Mouse (Mus musculus) heart, postnatal 0 days (tissue): ENCODE data around the gene Fstl1. TPM values are rescaled to one million over a fixed set of nuclear protein-coding genes. Genes with fewer than 3 reads are reported as not detected.

Experiments
- ATAC-seq: fragments of 200-750 bp; cut with Nextera tagmentation; 2 replicates; pipeline ENCODE4 v1.8.0; 2017; ENCODE audit warnings: low read depth, moderate number of reproducible peaks, moderate library complexity; ENCODE audit not compliant: insufficient read depth
- DNase-seq: peaks from one replicate; pipeline ENCODE4 v3.0.0-alpha.2; 2016; ENCODE audit warnings: low spot score
- H3K27ac ChIP-seq: fragments of 300-500 bp; sonication (generic); 2 replicates; pipeline ENCODE4 v1.5.1; 2014; ENCODE audit warnings: low read depth, mild to moderate bottlenecking
- H3K27me3 ChIP-seq: fragments of 300-500 bp; sonication (generic); 2 replicates; pipeline ENCODE4 v1.6.1; 2014; ENCODE audit warnings: low read length, mixed read lengths; ENCODE audit not compliant: control insufficient read depth, insufficient read depth
- H3K36me3 ChIP-seq: fragments of 300-500 bp; sonication (generic); replicated peaks from 2 replicates; pipeline ENCODE4 v1.6.1; 2014; ENCODE audit warnings: low read length, mixed read lengths; ENCODE audit not compliant: control insufficient read depth, insufficient read depth
- H3K4me1 ChIP-seq: fragments of 300-500 bp; sonication (generic); 2 replicates; pipeline ENCODE4 v1.6.1; 2014; ENCODE audit warnings: antibody characterized with exemption; ENCODE audit not compliant: control insufficient read depth, insufficient read depth
- H3K4me2 ChIP-seq: fragments of 300-500 bp; sonication (generic); 2 replicates; pipeline ENCODE4 v1.6.1; 2014; ENCODE audit warnings: low read depth, mild to moderate bottlenecking, low read length, moderate library complexity
- H3K4me3 ChIP-seq: fragments of 300-500 bp; sonication (generic); 2 replicates; pipeline ENCODE4 v1.5.1; 2014; ENCODE audit warnings: low read depth, low read length
- H3K9ac ChIP-seq: fragments of 300-500 bp; sonication (generic); replicated peaks from 2 replicates; pipeline ENCODE4 v1.6.1; 2014; ENCODE audit warnings: low read depth, low read length, mixed read lengths
- H3K9me3 ChIP-seq: fragments of 300-500 bp; sonication (generic); replicated peaks from 2 replicates; pipeline ENCODE4 v1.6.1; 2016; ENCODE audit warnings: low read length; ENCODE audit not compliant: control insufficient read depth
- CTCF ChIP-seq: IDR thresholded peaks from 2 replicates; pipeline ENCODE4 v1.5.1; 2016; ENCODE audit warnings: antibody characterized with exemption, control low read depth, low read depth
- EP300 ChIP-seq: IDR thresholded peaks from 2 replicates; pipeline ENCODE4 v1.6.1; 2016; ENCODE audit warnings: antibody characterized with exemption, low read depth
- WGBS: fragments of 180-500 bp; shearing (Covaris S2); extraction: QIAGEN DNeasy Blood & Tissue Kit; methylation state at CpG from one replicate; pipeline ENCODE4 v1.1.7; 2014; 5-methylcytosine and 5-hydroxymethylcytosine counted together
- polyA plus RNA-seq: library from polyadenylated mRNA; unstranded; fragments of >200 nt; fragmentation: Nextera tagmentation; extraction: Ambion mirVana; gene quantifications from 2 replicates; pipeline ENCODE4 v1.2.1, GENCODE M21; 2015
- total RNA-seq: library from RNA; depleted of rRNA; stranded (reverse); fragments of >200 nt; gene quantifications from 2 replicates; pipeline ENCODE4 v1.2.3, GENCODE M21; 2014; ENCODE audit warnings: low replicate concordance

Gene Fstl1
- total and polyA plus RNA-seq, 2 experiments from 2014 or later = 272 to 316 TPM

GRCm38 (mm10) chr16:37788367-37789014 lies 11.8 kb downstream of the Fstl1 start:
- Histone ChIP-seq H3K4me3 (no peak overlapping the region), H3K27me3 (no peaks in the 10 kb centered on the region), H3K9ac (0 out of 2 replicates have a peak overlapping the region, but pooled peaks have one; percentile 14), H3K4me2 (peak overlapping the region; percentile 41), H3K4me1 (peaks cover 65% of the 10 kb centered on the region), H3K36me3 (peaks cover 16% of the 10 kb centered on the region; the same call in 1 of the 2 replicates), H3K9me3 (no peaks in the 10 kb centered on the region), H3K27ac (peak overlapping the region; percentile 79)
- ATAC-seq (peak; percentile 86), DNase-seq (peak; percentile 92)
- WGBS = 9% methylated on average over 12 of the region's 12 CpGs
- TF ChIP-seq CTCF (no peak), EP300 (no peak)

- Histone ChIP-seq H3K4me3 (no peak overlapping the region), H3K27ac (peak overlapping the region; percentile 79), H3K36me3 (peaks cover 21% of the 10 kb centered on the region; the same call in 1 of the 2 replicates), H3K9me3 (no peaks in the 10 kb centered on the region), H3K27me3 (no peaks in the 10 kb centered on the region), H3K4me1 (peaks cover 67% of the 10 kb centered on the region), H3K4me2 (no peak overlapping the region; the same call in 1 of the 2 replicates), H3K9ac (0 out of 2 replicates have a peak overlapping the region, but pooled peaks have one; percentile 14)
- WGBS = 26% methylated on average over 6 of the region's 6 CpGs
- TF ChIP-seq CTCF (no peak), EP300 (no peak)
- DNase-seq (no peak), ATAC-seq (0 out of 2 replicates have a peak, but pooled peaks have one; percentile 15)
Measured at GRCm38 (mm10) chr16:37789015-37789381, 12.3 kb downstream of the Fstl1 start.

- no peak for DNase-seq
- ATAC-seq = no peak
- no peak for TF ChIP-seq EP300
- TF ChIP-seq CTCF = no peak
- H3K4me3 ChIP-seq = no peak overlapping the region
- H3K9me3 ChIP-seq = no peaks in the 10 kb centered on the region
- no peak overlapping the region for H3K4me2 ChIP-seq
- 40% methylated on average over 6 of the region's 6 CpGs for WGBS
- H3K27me3 ChIP-seq = no peaks in the 10 kb centered on the region
- peak overlapping the region; percentile 79 for H3K27ac ChIP-seq
- no peak overlapping the region for H3K9ac ChIP-seq
- H3K36me3 ChIP-seq = peaks cover 20% of the 10 kb centered on the region; the same call in 1 of the 2 replicates
- peaks cover 67% of the 10 kb centered on the region for H3K4me1 ChIP-seq
Measured at GRCm38 (mm10) chr16:37789394-37789920, 12.8 kb downstream of the Fstl1 start.

- Histone ChIP-seq H3K4me1 (peaks cover 75% of the 10 kb centered on the region), H3K27me3 (no peaks in the 10 kb centered on the region), H3K9ac (no peak overlapping the region), H3K4me2 (peak overlapping the region; percentile 3; the same call in 1 of the 2 replicates), H3K4me3 (no peak overlapping the region), H3K9me3 (no peaks in the 10 kb centered on the region), H3K36me3 (peaks cover 16% of the 10 kb centered on the region; the same call in 1 of the 2 replicates), H3K27ac (peak overlapping the region; percentile 79)
- TF ChIP-seq CTCF = no peak
- no peak for DNase-seq
- ATAC-seq = no peak
- 30% methylated on average over 12 of the region's 12 CpGs for WGBS
Measured at GRCm38 (mm10) chr16:37790008-37790780, 13.5 kb downstream of the Fstl1 start.

GRCm38 (mm10) chr16:37790781-37791175 lies 14.1 kb downstream of the Fstl1 start:
- Histone ChIP-seq H3K4me1 (peaks cover 73% of the 10 kb centered on the region), H3K36me3 (peaks cover 16% of the 10 kb centered on the region; the same call in 1 of the 2 replicates), H3K27me3 (no peaks in the 10 kb centered on the region), H3K9ac (no peak overlapping the region), H3K9me3 (no peaks in the 10 kb centered on the region), H3K4me3 (no peak overlapping the region), H3K27ac (peak overlapping the region; percentile 79), H3K4me2 (peak overlapping the region; percentile 3; the same call in 1 of the 2 replicates)
- 0 out of 2 replicates have a peak, but pooled peaks have one; percentile 20 for ATAC-seq
- TF ChIP-seq EP300 (no peak; the same call in 1 of the 2 replicates), CTCF (no peak)
- DNase-seq = no peak
- 21% methylated on average over 8 of the region's 8 CpGs for WGBS
